Mouse (Mus musculus) megakaryocyte, embryonic 14.5 days (primary cell): Measurements from ENCODE around the gene Syt2.

Experiments used
- FLI1 ChIP-seq: IDR thresholded peaks from 2 replicates; pipeline ENCODE4 v1.6.1; 2012; ENCODE audit warnings: low read length, inconsistent platforms, mixed read lengths
- GATA1 ChIP-seq: IDR thresholded peaks from 3 replicates; pipeline ENCODE4 v1.6.1; 2012; ENCODE audit warnings: mixed read lengths, low read length, inconsistent platforms, borderline replicate concordance

DNA sequence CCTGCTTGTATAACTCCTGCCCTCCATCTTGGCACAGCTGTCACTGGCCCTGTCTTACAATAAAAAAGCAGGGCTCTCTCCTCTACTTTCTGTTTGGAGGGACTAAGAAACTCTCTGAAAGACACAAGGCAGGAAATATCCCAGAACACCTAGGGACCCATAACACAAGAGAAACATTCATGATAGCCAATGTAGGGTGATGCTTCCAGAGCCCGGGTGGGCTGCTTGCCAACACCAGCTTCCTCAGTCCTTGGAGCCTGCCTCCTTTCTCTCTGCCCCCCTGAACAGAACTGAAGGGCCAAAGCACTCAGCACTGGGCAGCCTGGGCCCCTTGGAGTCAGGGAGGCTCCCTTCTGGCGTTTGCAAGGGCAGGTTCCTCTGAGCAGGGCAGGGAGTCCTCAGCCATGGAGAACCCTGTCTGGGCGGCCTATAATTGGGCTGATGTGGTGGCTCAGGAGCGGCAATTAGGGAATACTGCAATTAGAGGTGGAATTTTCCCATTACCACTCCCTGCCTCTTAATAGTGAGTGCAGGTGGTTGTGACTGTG lies 5.4 kb downstream of the Syt2 start:
- TF ChIP-seq GATA1 (no peak), FLI1 (no peak)
